Comparison of ENCODE assay signal across 28 mouse cellular contexts in genomic region chr16:4957446-4957845, GRCm38 (mm10). TPM values are rescaled to one million over a fixed set of nuclear protein-coding genes. Genes with fewer than 3 reads are reported as not detected.
DNase-seq lines count a peak whose midpoint lies in the region; ATAC-seq lines count a peak whose summit lies in the region.
"Had no signal": no experiment of that assay in that cellular context is flagged by ENCODE, and none has a peak within 500 bp of the region (broad histone marks: within the 10 kb centered on the region; RNA-seq: fewer than 3 reads in every experiment).

No protein-coding gene starts in this region.

- peaks cover 23% of the 10 kb centered on the region for H3K36me3 ChIP-seq in hindbrain, embryonic 16.5 days (ENCODE audit: control insufficient read depth, insufficient read depth, low read length)
- H3K36me3 ChIP-seq in hindbrain, embryonic 11.5 days (ENCODE audit: control insufficient read depth, insufficient read depth, low read length) = peaks cover 13% of the 10 kb centered on the region; the same call in 1 of the 2 replicates

- H3K9ac ChIP-seq in hindbrain, embryonic 16.5 days (ENCODE audit: low read depth, low read length) = no peak overlapping the region
- no peak overlapping the region for H3K9ac ChIP-seq in hindbrain, embryonic 11.5 days (ENCODE audit: low read depth, low read length)
- H3K9ac ChIP-seq: embryonic facial prominence, embryonic 13.5 days; forebrain, embryonic 13.5 days; forebrain, postnatal 0 days; heart, embryonic 13.5 days; hindbrain, embryonic 12.5 days; intestine, embryonic 15.5 days; kidney, embryonic 15.5 days had no signal

- H3K4me1 ChIP-seq in hindbrain, embryonic 16.5 days (ENCODE audit: control insufficient read depth, insufficient read depth, low read depth, low read length) = peaks cover 4% of the 10 kb centered on the region
- H3K4me1 ChIP-seq in hindbrain, embryonic 11.5 days (replicated peaks; ENCODE audit: control insufficient read depth, insufficient read depth, low read length) = no peaks in the 10 kb centered on the region
- H3K4me1 ChIP-seq: intestine, embryonic 15.5 days had no signal

- WGBS in hindbrain, embryonic 16.5 days = 87% methylated on average over 3 of the region's 3 CpGs
- 94% methylated on average over 3 of the region's 3 CpGs for WGBS in hindbrain, embryonic 11.5 days

- 0 out of 2 replicates have a peak, but pooled peaks have one; percentile 34 for ATAC-seq in hindbrain, embryonic 16.5 days
- no peak for ATAC-seq in hindbrain, embryonic 11.5 days (ENCODE audit: low FRiP score)
- ATAC-seq: activated CD4-positive, CD25-positive, alpha-beta regulatory T cell, adult 4 months; forebrain, embryonic 13.5 days; forebrain, postnatal 0 days; hindbrain, postnatal 0 days; intestine, embryonic 15.5 days; Patski had no signal

- no peak overlapping the region for H3K4me3 ChIP-seq in hindbrain, embryonic 16.5 days (ENCODE audit: low read length)
- H3K4me3 ChIP-seq in hindbrain, embryonic 11.5 days (ENCODE audit: low read depth, low read length) = no peak overlapping the region
- H3K4me3 ChIP-seq: embryonic facial prominence, embryonic 13.5 days; forebrain, embryonic 13.5 days; gastrocnemius, adult 2 months; heart, embryonic 13.5 days; hindbrain, embryonic 12.5 days; intestine, embryonic 15.5 days; kidney, embryonic 15.5 days had no signal

- no peak for DNase-seq in hindbrain, embryonic 11.5 days (ENCODE audit: low spot score)
- peak; percentile 60 to 73 for DNase-seq in cerebellum, adult 18-20 months
- DNase-seq in cerebellum, adult 9-10 months = peak; percentile 82
- DNase-seq in cerebellum, postnatal 25 days = peak; percentile 71 to 78
- no peak for DNase-seq in frontal cortex, adult 2 months (ENCODE audit: extremely low spot score in 1 of 2, low spot score in 1 of 2)
- DNase-seq in embryo, embryonic 9.5 days (ENCODE audit: extremely low spot score) = no peak
- no peak for DNase-seq in layer of hippocampus, postnatal 36 days
- DNase-seq: adrenal gland, adult 2 months; adrenal gland, postnatal 25 days; forebrain, postnatal 0 days; gastrocnemius, adult 2 months; gastrocnemius, postnatal 36 days; heart, adult 11 months; heart, postnatal 36 days; kidney, adult 18-20 months had no signal

- no peak overlapping the region for H3K27ac ChIP-seq in hindbrain, embryonic 16.5 days (ENCODE audit: low read depth, low read length)
- no peak overlapping the region for H3K27ac ChIP-seq in hindbrain, embryonic 11.5 days (ENCODE audit: low read depth, low read length)
- H3K27ac ChIP-seq: embryonic facial prominence, embryonic 13.5 days; forebrain, embryonic 13.5 days; gastrocnemius, adult 2 months; heart, embryonic 13.5 days; hindbrain, embryonic 12.5 days; hindbrain, postnatal 0 days; intestine, embryonic 15.5 days; kidney, embryonic 15.5 days had no signal

- no peak overlapping the region for H3K4me2 ChIP-seq in hindbrain, embryonic 16.5 days (ENCODE audit: low read length)
- no peak overlapping the region for H3K4me2 ChIP-seq in hindbrain, embryonic 11.5 days (replicated peaks; ENCODE audit: low read depth, low read length)
- H3K4me2 ChIP-seq: embryonic facial prominence, embryonic 13.5 days; forebrain, embryonic 13.5 days; heart, embryonic 13.5 days; hindbrain, embryonic 12.5 days; intestine, embryonic 15.5 days; kidney, embryonic 15.5 days had no signal

- H3K27me3 ChIP-seq in hindbrain, embryonic 16.5 days (replicated peaks; ENCODE audit: control insufficient read depth, insufficient read depth, low read length) = no peaks in the 10 kb centered on the region
- no peaks in the 10 kb centered on the region for H3K27me3 ChIP-seq in hindbrain, embryonic 11.5 days (ENCODE audit: control insufficient read depth, insufficient read depth, low read length)
- H3K27me3 ChIP-seq: CH12.LX; embryonic facial prominence, embryonic 13.5 days; forebrain, embryonic 13.5 days; heart, embryonic 13.5 days; hindbrain, embryonic 12.5 days; intestine, embryonic 15.5 days; kidney, embryonic 15.5 days; Patski had no signal

- H3K9me3 ChIP-seq in hindbrain, embryonic 16.5 days (ENCODE audit: control insufficient read depth, low read length) = no peaks in the 10 kb centered on the region
- H3K9me3 ChIP-seq in hindbrain, embryonic 11.5 days (ENCODE audit: control insufficient read depth, low read length) = no peaks in the 10 kb centered on the region
- H3K9me3 ChIP-seq: embryonic facial prominence, embryonic 13.5 days; forebrain, embryonic 13.5 days; heart, embryonic 13.5 days; hindbrain, embryonic 12.5 days; intestine, embryonic 15.5 days; kidney, embryonic 15.5 days had no signal

RNA-seq across cellular contexts. Expression of gene Anks3, which starts 6.6 kb away (rescaled TPM):
- 68.6 and 71.5 TPM in 2 replicates for polyA plus RNA-seq in hindbrain, embryonic 16.5 days (2015; fragmentation: Nextera tagmentation; extraction: Ambion mirVana)
- 41.1 and 46.6 TPM in 2 replicates for polyA plus RNA-seq in hindbrain, embryonic 11.5 days (2014; fragmentation: Nextera tagmentation; extraction: Ambion mirVana)
- polyA plus RNA-seq in frontal cortex, adult 2 months (2012; rRNA removed) = 102 and 107 TPM in 2 replicates
- 10 to 100 TPM; 75.0 to 83.5 TPM for total RNA-seq in layer of hippocampus, postnatal 36 days (2021)

RNA-seq across cellular contexts. Expression of gene Nudt16l1, which starts 18.9 kb away (rescaled TPM):
- 132 and 137 TPM in 2 replicates for polyA plus RNA-seq in hindbrain, embryonic 16.5 days (2015; fragmentation: Nextera tagmentation; extraction: Ambion mirVana)
- 131 and 138 TPM in 2 replicates for polyA plus RNA-seq in hindbrain, embryonic 11.5 days (2014; fragmentation: Nextera tagmentation; extraction: Ambion mirVana)
- 84.5 and 94.6 TPM in 2 replicates for polyA plus RNA-seq in frontal cortex, adult 2 months (2012; rRNA removed)
- total RNA-seq in layer of hippocampus, postnatal 36 days (2021) = 10 to 100 TPM; 76.4 to 82.1 TPM

RNA-seq across cellular contexts. Expression of gene Sept12, which starts 40.2 kb away (rescaled TPM):
- polyA plus RNA-seq in hindbrain, embryonic 16.5 days (2015; fragmentation: Nextera tagmentation; extraction: Ambion mirVana) = not detected in 2 replicates
- polyA plus RNA-seq in hindbrain, embryonic 11.5 days (2014; fragmentation: Nextera tagmentation; extraction: Ambion mirVana) = not detected in 2 replicates
- not detected in 2 replicates for polyA plus RNA-seq in frontal cortex, adult 2 months (2012; rRNA removed)
- total RNA-seq in layer of hippocampus, postnatal 36 days (2021) = not detected
- total RNA-seq: adrenal gland, adult 2 months; adrenal gland, postnatal 25 days; common myeloid progenitor, adult 5-6 weeks; forebrain, postnatal 0 days; gastrocnemius, adult 2 months; gastrocnemius, postnatal 36 days; heart, postnatal 36 days; hindbrain, postnatal 0 days had no signal
- polyA plus RNA-seq: activated CD4-positive, CD25-positive, alpha-beta regulatory T cell, adult 4 months; adrenal gland, adult 2 months; embryonic facial prominence, embryonic 13.5 days; forebrain, embryonic 13.5 days; forebrain, postnatal 0 days; heart, embryonic 13.5 days; heart, postnatal 0 days; hindbrain, embryonic 12.5 days; hindbrain, postnatal 0 days; intestine, embryonic 15.5 days; kidney, embryonic 15.5 days had no signal

RNA-seq across cellular contexts. Expression of gene Smim22, which starts 49.6 kb away (rescaled TPM):
- 4.0 and 4.2 TPM in 2 replicates for polyA plus RNA-seq in hindbrain, embryonic 16.5 days (2015; fragmentation: Nextera tagmentation; extraction: Ambion mirVana)
- 3.5 and 4.5 TPM in 2 replicates for polyA plus RNA-seq in hindbrain, embryonic 11.5 days (2014; fragmentation: Nextera tagmentation; extraction: Ambion mirVana)
- polyA plus RNA-seq in frontal cortex, adult 2 months (2012; rRNA removed) = 0.92 and 0.94 TPM in 2 replicates
- total RNA-seq in layer of hippocampus, postnatal 36 days (2021) = not detected
- total RNA-seq: adrenal gland, adult 2 months; adrenal gland, postnatal 25 days; CH12.LX; common myeloid progenitor, adult 5-6 weeks; forebrain, postnatal 0 days; gastrocnemius, adult 2 months; gastrocnemius, postnatal 36 days; heart, postnatal 36 days; hindbrain, postnatal 0 days had no signal
- polyA plus RNA-seq: activated CD4-positive, CD25-positive, alpha-beta regulatory T cell, adult 4 months; forebrain, embryonic 13.5 days; Patski had no signal

RNA-seq across cellular contexts. Expression of gene Rogdi, which starts 55.9 kb away (rescaled TPM):
- 152 and 171 TPM in 2 replicates for polyA plus RNA-seq in hindbrain, embryonic 16.5 days (2015; fragmentation: Nextera tagmentation; extraction: Ambion mirVana)
- polyA plus RNA-seq in hindbrain, embryonic 11.5 days (2014; fragmentation: Nextera tagmentation; extraction: Ambion mirVana) = 74.1 and 84.9 TPM in 2 replicates
- polyA plus RNA-seq in frontal cortex, adult 2 months (2012; rRNA removed) = 320 and 348 TPM in 2 replicates
- total RNA-seq in layer of hippocampus, postnatal 36 days (2021) = 100 to 1,000 TPM; 362 to 395 TPM

Comparison
In these comparisons a context has a peak if more than half of its experiments do, and no peak if none do; other contexts are left out.
1. DNase-seq: peak in cerebellum, adult 18-20 months (2 of 2), cerebellum, adult 9-10 months (single experiment) and cerebellum, postnatal 25 days (2 of 2); none in hindbrain, embryonic 11.5 days (single experiment), frontal cortex, adult 2 months (0 of 2), embryo, embryonic 9.5 days (single experiment) and layer of hippocampus, postnatal 36 days (0 of 2).